Mouse (Mus musculus) MEL (cell line): ENCODE results near the gene Olfr429.

ENCODE experiments used
- CHD2 ChIP-seq: IDR thresholded peaks from 2 replicates; pipeline ENCODE4 v1.6.1; 2011; ENCODE audit warnings: low read length, improper control_type of control experiment
- CTCF ChIP-seq, 3 experiments: IDR thresholded peaks in 2 of 3; conservative IDR thresholded peaks in 1 of 3; 2 replicates each; pipeline ENCODE4 v1.5.1; 2011 to 2012; ENCODE audit warnings: low read length in 3 of 3, low read depth in 2 of 3, mild to moderate bottlenecking in 2 of 3, improper control_type of control experiment in 1 of 3, inconsistent platforms in 1 of 3, mixed read lengths in 1 of 3, moderate library complexity in 1 of 3; ENCODE audit not compliant: control insufficient read depth in 1 of 3, insufficient read depth in 1 of 3, poor library complexity in 1 of 3, severe bottlenecking in 1 of 3
- GATA1 ChIP-seq: IDR thresholded peaks from 2 replicates; pipeline ENCODE4 v1.6.1; 2011; ENCODE audit warnings: low read depth, low read length, improper control_type of control experiment
- MAFK ChIP-seq: IDR thresholded peaks from 2 replicates; pipeline ENCODE4 v1.6.1; 2011; ENCODE audit warnings: low read depth, mild to moderate bottlenecking, low read length, improper control_type of control experiment, borderline replicate concordance
- MEF2A ChIP-seq: IDR thresholded peaks from 2 replicates; pipeline ENCODE4 v1.6.1; 2014; ENCODE audit warnings: low read depth, mild to moderate bottlenecking, inconsistent platforms, low read length, improper control_type of control experiment; ENCODE audit not compliant: poor library complexity, insufficient replicate concordance, severe bottlenecking; ENCODE audit errors: extremely low read depth
- NELFE ChIP-seq: IDR thresholded peaks from 2 replicates; pipeline ENCODE4 v1.6.1; 2011; ENCODE audit warnings: low read depth, low read length, improper control_type of control experiment
- POLR2A ChIP-seq, 2 experiments: IDR thresholded peaks; 2 replicates each; pipeline ENCODE4 v1.6.1; 2011 to 2012; ENCODE audit warnings: low read length in 2 of 2, mild to moderate bottlenecking in 2 of 2, control low read depth in 1 of 2, improper control_type of control experiment in 1 of 2, low read depth in 1 of 2, moderate library complexity in 1 of 2; ENCODE audit not compliant: control insufficient read depth in 1 of 2, insufficient read depth in 1 of 2, poor library complexity in 1 of 2
- SMC3 ChIP-seq: IDR thresholded peaks from 2 replicates; pipeline ENCODE4 v1.6.1; 2011; ENCODE audit warnings: low read depth, low read length, improper control_type of control experiment
- TBP ChIP-seq: IDR thresholded peaks from 2 replicates; pipeline ENCODE4 v1.8.0; 2011; ENCODE audit warnings: low read depth, low read length, improper control_type of control experiment
- ZMIZ1 ChIP-seq: IDR thresholded peaks from 2 replicates; pipeline ENCODE4 v1.6.1; 2012; ENCODE audit warnings: low read depth, mild to moderate bottlenecking, inconsistent platforms, low read length, improper control_type of control experiment, moderate library complexity

DNA sequence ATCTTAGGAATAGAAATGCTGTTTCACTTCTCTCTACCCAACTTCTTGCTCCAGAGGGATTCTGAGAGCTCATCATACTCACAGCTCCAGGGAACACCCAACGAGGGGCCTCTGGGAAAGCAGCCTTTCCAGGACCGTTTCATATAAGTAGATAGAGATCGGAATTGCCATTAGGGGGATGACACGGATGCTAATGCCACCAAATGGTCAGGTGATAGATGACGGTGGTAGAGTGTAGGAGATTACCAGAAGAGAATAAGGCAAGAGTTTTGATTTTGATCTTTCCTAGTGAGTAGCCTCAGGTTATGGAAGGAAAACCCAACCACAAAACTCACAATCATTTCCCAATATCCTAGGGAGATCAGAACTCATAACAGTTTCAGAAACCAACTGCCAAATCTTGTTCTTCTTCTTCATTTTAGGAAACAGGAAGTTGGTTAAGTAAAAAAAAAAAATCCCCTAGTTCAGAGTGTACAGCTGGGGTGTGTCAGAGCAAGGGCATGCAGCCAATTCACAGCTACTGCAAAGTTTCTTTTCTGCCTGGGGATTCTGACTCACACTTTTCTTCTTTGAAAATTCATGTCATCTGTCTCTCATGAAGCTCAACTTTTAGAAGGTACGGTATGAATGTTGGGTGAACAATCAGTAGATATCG, 43.5 kb upstream of the Olfr429 start, which contains the start of gene Olfr433:
- TF ChIP-seq SMC3 (no peak), POLR2A (IDR thresholded peaks at IDR 0.05; ENCODE audit: control insufficient read depth in 1 of 2, insufficient read depth in 1 of 2, low read depth in 1 of 2, low read length in 2 of 2, poor library complexity in 1 of 2) (no peak), CTCF (IDR thresholded peaks at IDR 0.05 in 2 of 3, conservative IDR thresholded peaks at IDR 0.05 in 1 of 3; ENCODE audit: control insufficient read depth in 1 of 3, insufficient read depth in 1 of 3, low read depth in 2 of 3, low read length in 3 of 3, poor library complexity in 1 of 3, severe bottlenecking in 1 of 3) (no peak), TBP (no peak), MAFK (no peak), NELFE (no peak), GATA1 (no peak), CHD2 (no peak), MEF2A (no peak), ZMIZ1 (no peak)
